Mouse (Mus musculus) midbrain, embryonic 16.5 days (tissue): ENCODE measurements around the gene Sprr4. TPM values are rescaled to one million over a fixed set of nuclear protein-coding genes. Genes with fewer than 3 reads are reported as not detected.
"Not testable (repeated sequence)": the region's sequence is repeated elsewhere in the genome, so short reads cannot be mapped to it uniquely, and the experiment has no call there.

Experiments
- ATAC-seq: fragments of 200-750 bp; cut with Nextera tagmentation; 2 replicates; pipeline ENCODE4 v1.8.0; 2017; ENCODE audit warnings: moderate TSS enrichment
- H3K27ac ChIP-seq: fragments of 300-500 bp; sonication (generic); 2 replicates; pipeline ENCODE4 v1.5.1; 2014; ENCODE audit warnings: mild to moderate bottlenecking, low read length, mixed read lengths
- H3K27me3 ChIP-seq: fragments of 300-500 bp; sonication (generic); 2 replicates; pipeline ENCODE4 v1.6.1; 2014; ENCODE audit warnings: low read depth, low read length, mixed read lengths; ENCODE audit not compliant: control insufficient read depth, insufficient read depth
- H3K36me3 ChIP-seq: fragments of 300-500 bp; sonication (generic); 2 replicates; pipeline ENCODE4 v1.6.1; 2014; ENCODE audit warnings: mild to moderate bottlenecking, low read length, moderate library complexity, mixed read lengths; ENCODE audit not compliant: control insufficient read depth, insufficient read depth
- H3K4me1 ChIP-seq: fragments of 300-500 bp; sonication (generic); 2 replicates; pipeline ENCODE4 v1.6.1; 2014; ENCODE audit warnings: mild to moderate bottlenecking, low read length, mixed read lengths; ENCODE audit not compliant: control insufficient read depth, insufficient read depth
- H3K4me2 ChIP-seq: fragments of 300-500 bp; sonication (generic); 2 replicates; pipeline ENCODE4 v1.6.1; 2014; ENCODE audit warnings: mild to moderate bottlenecking, low read length, mixed read lengths
- H3K4me3 ChIP-seq: fragments of 300-500 bp; sonication (generic); 2 replicates; pipeline ENCODE4 v1.5.1; 2014; ENCODE audit warnings: low read depth, mild to moderate bottlenecking, low read length, moderate library complexity, mixed read lengths
- H3K9ac ChIP-seq: fragments of 300-500 bp; sonication (generic); 2 replicates; pipeline ENCODE4 v1.6.1; 2014; ENCODE audit warnings: low read depth, low read length, mixed read lengths
- H3K9me3 ChIP-seq: fragments of 300-500 bp; sonication (generic); replicated peaks from 2 replicates; pipeline ENCODE4 v1.6.1; 2014; ENCODE audit warnings: mild to moderate bottlenecking, low read length, mixed read lengths; ENCODE audit not compliant: control insufficient read depth, poor library complexity, severe bottlenecking
- WGBS: fragments of 180-500 bp; shearing (Covaris S2); extraction: QIAGEN DNeasy Blood & Tissue Kit; methylation state at CpG from one replicate; pipeline ENCODE4 v1.1.7; 2014; 5-methylcytosine and 5-hydroxymethylcytosine counted together
- polyA plus RNA-seq: library from polyadenylated mRNA; unstranded; fragments of >200 nt; fragmentation: Nextera tagmentation; extraction: Ambion mirVana; gene quantifications from 2 replicates; pipeline ENCODE4 v1.2.1, GENCODE M21; 2015

The Sprr4 gene
- not detected in 2 replicates for polyA plus RNA-seq

DNA sequence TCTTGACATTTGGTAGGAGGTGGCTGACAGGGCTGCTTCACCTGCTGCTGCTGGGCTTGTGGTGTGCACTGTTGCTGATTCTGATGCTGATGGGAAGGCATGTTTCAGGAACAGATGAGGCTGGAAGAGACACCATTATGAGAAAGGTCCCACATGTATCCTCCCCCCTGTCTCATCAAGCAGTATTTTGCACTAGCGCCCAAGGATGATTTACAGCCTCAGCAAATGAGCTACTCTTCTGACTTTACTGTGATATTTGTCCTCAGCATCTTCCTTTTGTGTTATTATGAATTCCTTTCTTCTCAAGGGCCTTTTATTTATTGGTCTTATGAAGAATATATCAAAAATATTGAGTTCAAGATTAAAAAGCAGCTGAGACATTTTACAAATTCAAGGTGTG, at the start of gene Sprr4:
Sprr4 (minus strand) TSS at position 101 of the 400 bp plus-strand sequence.
- no peaks in the 10 kb centered on the region for H3K27me3 ChIP-seq
- 94% methylated on average over 1 of the region's 1 CpGs for WGBS

DNA sequence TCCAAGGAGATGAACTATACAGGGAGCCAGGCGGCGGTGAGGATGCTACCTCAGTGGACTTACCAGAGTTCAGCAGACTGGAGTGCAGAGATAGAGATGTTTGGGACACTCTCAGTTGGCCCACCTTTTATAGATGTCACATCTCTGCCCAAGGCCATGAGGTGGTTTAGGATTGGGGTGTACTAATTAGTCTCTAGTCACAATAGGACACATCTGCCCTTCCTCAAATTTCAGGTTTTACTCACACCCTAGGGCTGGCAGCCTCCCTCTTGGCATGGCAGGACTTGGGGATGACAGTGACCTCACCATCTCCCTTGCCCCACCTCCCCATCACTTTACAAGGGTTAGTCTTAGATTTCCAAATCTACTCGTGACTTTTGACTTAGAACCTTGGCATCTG, 34.1 kb upstream of the Sprr4 start, which contains the start of gene 2310046K23Rik:
2310046K23Rik (minus strand) TSS at position 101 of the 400 bp plus-strand sequence.
- no peaks in the 10 kb centered on the region for H3K9me3 ChIP-seq
- H3K4me2 ChIP-seq: no peak within 1 kb of the TSS
- H3K9ac ChIP-seq: no peak within 1 kb of the TSS
- no peaks in the 10 kb centered on the region for H3K27me3 ChIP-seq
- 95% methylated on average over 3 of the region's 3 CpGs for WGBS
- H3K36me3 ChIP-seq: no peaks in the 10 kb centered on the region
- no peak within 1 kb of the TSS for H3K4me3 ChIP-seq
- H3K4me1 ChIP-seq: no peaks in the 10 kb centered on the region
- H3K27ac ChIP-seq: no peak within 1 kb of the TSS
- ATAC-seq: no peak

More for the DNA sequence above, at the start of gene Sprr4:
- Histone ChIP-seq H3K4me1 (no peaks in the 10 kb centered on the region), H3K9ac (no peak within 1 kb of the TSS), H3K36me3 (no peaks in the 10 kb centered on the region), H3K9me3 (no peaks in the 10 kb centered on the region), H3K4me2 (no peak within 1 kb of the TSS), H3K4me3 (no peak within 1 kb of the TSS), H3K27ac (no peak within 1 kb of the TSS)
- ATAC-seq: no peak

DNA sequence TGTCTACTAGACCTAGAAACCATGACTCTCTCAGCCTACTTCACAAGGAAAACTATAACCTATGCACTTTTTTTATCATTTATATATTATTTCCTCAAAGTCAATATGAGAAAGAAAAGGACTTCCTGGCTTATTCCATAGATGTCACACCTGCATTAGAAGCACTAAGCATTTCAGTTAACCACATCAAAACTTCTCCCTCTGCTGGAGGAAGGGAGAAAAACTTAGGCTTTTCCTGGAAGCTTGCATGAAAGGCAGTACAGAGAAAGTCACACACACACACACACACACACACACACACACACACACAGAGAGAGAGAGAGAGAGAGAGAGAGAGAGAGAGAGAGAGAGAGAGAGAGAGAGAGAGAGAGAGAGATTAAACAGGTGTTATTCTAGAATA, 12.0 kb upstream of the Sprr4 start:
- Histone ChIP-seq H3K9me3 (no peaks in the 10 kb centered on the region), H3K4me3 (no peak overlapping the region), H3K36me3 (no peaks in the 10 kb centered on the region), H3K9ac (no peak overlapping the region), H3K4me2 (no peak overlapping the region), H3K4me1 (no peaks in the 10 kb centered on the region), H3K27ac (no peak overlapping the region), H3K27me3 (no peaks in the 10 kb centered on the region)
- ATAC-seq: no peak

DNA sequence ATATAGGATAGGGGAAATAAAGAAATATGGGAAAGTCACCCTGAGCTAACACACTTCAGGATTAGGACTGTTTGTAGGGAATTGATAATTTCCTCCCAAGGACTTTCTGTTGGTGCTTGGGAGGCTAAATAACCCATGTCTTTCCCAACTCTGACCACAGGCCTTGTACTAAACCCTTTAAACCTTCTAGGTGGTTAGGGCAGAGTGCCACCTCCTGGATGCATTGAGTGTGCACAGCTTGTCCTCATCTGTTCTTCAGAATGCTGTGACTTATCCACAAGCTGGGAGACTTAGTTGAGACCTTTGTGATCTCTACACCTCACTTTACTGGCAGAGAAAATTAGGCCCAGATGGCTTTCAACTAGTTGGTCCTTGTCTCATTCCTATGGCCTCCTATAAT, 10.5 kb upstream of the Sprr4 start:
- H3K27me3 ChIP-seq: no peaks in the 10 kb centered on the region
- H3K4me3 ChIP-seq: no peak overlapping the region
- H3K9me3 ChIP-seq: no peaks in the 10 kb centered on the region
- no peaks in the 10 kb centered on the region for H3K4me1 ChIP-seq
- H3K9ac ChIP-seq: no peak overlapping the region
- ATAC-seq: no peak
- no peak overlapping the region for H3K27ac ChIP-seq
- no peaks in the 10 kb centered on the region for H3K36me3 ChIP-seq
- no peak overlapping the region for H3K4me2 ChIP-seq

DNA sequence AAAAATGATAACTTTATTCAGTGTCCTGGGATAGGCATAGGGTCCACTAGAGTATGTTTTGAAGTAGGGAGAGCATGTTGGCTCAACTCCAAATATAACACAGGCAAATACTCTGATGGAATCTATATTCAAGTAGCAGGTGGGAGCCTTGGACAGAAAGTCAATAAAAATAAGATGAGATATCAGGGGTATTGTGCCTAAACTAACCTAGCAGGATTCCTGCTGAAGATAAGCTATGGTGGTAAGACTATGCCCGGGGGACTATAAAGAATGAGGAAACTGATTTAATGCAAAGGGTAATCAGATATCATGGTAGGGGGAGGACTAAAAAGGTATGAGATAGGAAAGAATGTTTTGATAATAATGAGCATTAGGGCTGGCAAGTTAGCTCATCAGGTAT, 7.9 kb upstream of the Sprr4 start:
- no peak overlapping the region for H3K4me3 ChIP-seq
- no peak overlapping the region for H3K9ac ChIP-seq
- no peaks in the 10 kb centered on the region for H3K4me1 ChIP-seq
- H3K9me3 ChIP-seq: no peaks in the 10 kb centered on the region
- WGBS: 85% methylated on average over 1 of the region's 1 CpGs
- H3K4me2 ChIP-seq: no peak overlapping the region
- no peaks in the 10 kb centered on the region for H3K36me3 ChIP-seq
- no peaks in the 10 kb centered on the region for H3K27me3 ChIP-seq
- H3K27ac ChIP-seq: no peak overlapping the region
- no peak for ATAC-seq

DNA sequence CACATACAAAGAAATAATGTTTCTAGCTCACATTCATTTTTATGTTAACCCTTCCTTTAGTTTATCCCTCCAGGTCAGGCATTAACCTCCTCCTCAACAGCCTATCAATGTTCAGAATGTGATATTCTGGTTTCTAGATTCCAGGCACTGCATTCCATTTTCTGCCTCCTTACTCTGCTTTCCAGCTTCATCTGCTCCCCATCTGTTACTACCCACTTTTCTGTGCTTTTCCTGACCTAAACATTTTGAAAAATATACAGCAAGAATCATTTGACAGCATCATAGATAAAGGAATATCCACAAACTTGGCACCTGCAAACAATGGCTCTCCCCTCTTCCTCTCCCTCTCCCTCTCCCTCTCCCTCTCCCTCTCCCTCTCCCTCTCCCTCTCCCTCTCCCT, 3.2 kb upstream of the Sprr4 start:
- H3K36me3 ChIP-seq: no peaks in the 10 kb centered on the region
- no peak overlapping the region for H3K9ac ChIP-seq
- no peak overlapping the region for H3K4me2 ChIP-seq
- ATAC-seq: no peak
- no peak overlapping the region for H3K27ac ChIP-seq
- H3K4me3 ChIP-seq: no peak overlapping the region
- H3K9me3 ChIP-seq: no peaks in the 10 kb centered on the region
- no peaks in the 10 kb centered on the region for H3K4me1 ChIP-seq
- H3K27me3 ChIP-seq: no peaks in the 10 kb centered on the region

DNA sequence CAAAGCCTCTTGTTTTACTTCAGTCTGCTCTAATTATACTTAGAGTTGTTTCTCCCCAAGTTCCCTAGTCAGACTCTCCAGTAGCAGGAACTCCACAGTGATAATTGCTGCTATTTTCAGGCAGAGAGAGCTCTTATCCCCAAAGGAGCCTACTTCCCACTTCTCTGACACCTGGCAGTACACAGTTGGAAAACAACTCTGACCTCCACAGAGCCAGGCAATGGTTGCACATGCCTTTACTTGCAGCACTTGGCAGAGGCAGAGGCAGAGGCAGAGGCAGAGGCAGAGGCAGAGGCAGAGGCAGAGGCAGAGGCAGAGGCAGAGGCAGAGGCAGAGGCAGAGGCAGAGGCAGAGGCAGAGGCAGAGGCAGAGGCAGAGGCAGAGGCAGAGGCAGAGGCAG, 10.0 kb downstream of the Sprr4 start:
- not testable (repeated sequence) for H3K9me3 ChIP-seq, H3K9ac ChIP-seq, H3K27ac ChIP-seq, H3K36me3 ChIP-seq, H3K27me3 ChIP-seq, ATAC-seq, H3K4me2 ChIP-seq, H3K4me3 ChIP-seq, H3K4me1 ChIP-seq

DNA sequence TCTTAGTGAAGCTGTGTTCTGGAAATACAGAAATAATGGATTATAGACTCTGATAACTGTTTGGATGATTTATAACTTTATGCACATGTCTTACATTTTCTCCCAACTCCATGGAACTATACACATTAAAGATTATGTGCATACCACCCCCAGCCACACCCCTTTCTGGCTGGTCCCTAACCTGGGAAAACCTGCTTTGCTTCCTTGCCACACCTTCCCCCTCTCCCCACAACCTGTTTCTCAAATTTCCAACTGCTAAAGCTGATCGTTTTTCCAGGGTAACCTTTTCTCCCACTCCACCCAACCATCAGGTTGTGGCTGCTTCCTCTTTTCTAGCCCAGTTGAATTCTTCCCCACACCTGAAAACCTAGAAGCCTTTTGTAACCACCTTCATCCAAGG, 14.0 kb downstream of the Sprr4 start:
- ATAC-seq: no peak
- Histone ChIP-seq H3K27ac (no peak overlapping the region), H3K9ac (no peak overlapping the region), H3K4me3 (no peak overlapping the region), H3K4me2 (no peak overlapping the region), H3K9me3 (no peaks in the 10 kb centered on the region), H3K27me3 (no peaks in the 10 kb centered on the region), H3K4me1 (no peaks in the 10 kb centered on the region), H3K36me3 (no peaks in the 10 kb centered on the region)
- WGBS: 52% methylated on average over 1 of the region's 1 CpGs

DNA sequence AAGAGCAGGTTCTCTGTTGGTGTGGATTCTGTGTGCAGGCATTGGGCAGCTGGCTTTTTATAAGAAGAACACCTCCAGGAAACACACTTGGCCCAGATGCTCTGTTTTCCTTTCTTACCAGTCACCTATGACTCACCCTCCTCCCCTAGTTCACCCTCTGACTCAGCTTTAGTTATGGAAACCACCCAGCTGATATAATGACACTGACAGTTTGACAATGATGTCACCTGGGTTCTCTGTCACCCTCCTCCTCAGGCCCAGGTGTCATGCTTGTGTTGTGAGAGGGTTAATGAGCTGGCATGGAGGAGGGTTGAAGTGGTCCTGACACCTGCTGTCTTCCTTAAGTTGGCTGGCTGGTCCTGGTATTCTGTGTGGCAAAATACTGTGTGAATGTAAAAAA, 14.4 kb downstream of the Sprr4 start, which contains the start of gene Sprr1a:
Sprr1a (minus strand) TSS at position 33 of the 400 bp plus-strand sequence.
- H3K4me1 ChIP-seq: no peaks in the 10 kb centered on the region
- no peak for ATAC-seq
- no peak within 1 kb of the TSS for H3K9ac ChIP-seq
- H3K27ac ChIP-seq: no peak within 1 kb of the TSS
- H3K9me3 ChIP-seq: no peaks in the 10 kb centered on the region
- H3K27me3 ChIP-seq: no peaks in the 10 kb centered on the region
- H3K4me3 ChIP-seq: no peak within 1 kb of the TSS
- H3K4me2 ChIP-seq: no peak within 1 kb of the TSS
- H3K36me3 ChIP-seq: no peaks in the 10 kb centered on the region

DNA sequence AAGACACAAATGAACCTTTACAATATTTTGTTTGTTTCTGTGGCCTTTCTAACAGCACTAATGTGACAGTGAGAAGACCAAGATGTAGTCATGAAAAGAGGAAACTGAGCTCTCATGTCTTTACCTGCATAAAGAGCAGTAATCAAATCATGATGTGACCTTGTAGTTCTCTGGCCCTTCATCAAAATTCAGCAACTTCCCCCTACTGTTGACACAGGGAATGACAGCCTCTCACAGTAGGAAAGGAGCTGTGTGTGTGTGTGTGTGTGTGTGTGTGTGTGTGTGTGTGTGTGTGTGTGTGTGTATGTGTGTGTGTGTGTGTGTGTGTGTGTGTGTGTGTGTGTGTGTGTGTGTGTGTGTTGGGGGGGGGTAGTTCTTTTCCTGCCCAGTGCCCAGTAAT, 19.0 kb downstream of the Sprr4 start:
- H3K9me3 ChIP-seq, H3K4me3 ChIP-seq, H3K27me3 ChIP-seq, ATAC-seq, H3K36me3 ChIP-seq, H3K4me1 ChIP-seq, H3K4me2 ChIP-seq, H3K9ac ChIP-seq, H3K27ac ChIP-seq: not testable (repeated sequence)
